Mouse (Mus musculus): ENCODE measurements around the gene Rpp30.

The Rpp30 gene

DNA sequence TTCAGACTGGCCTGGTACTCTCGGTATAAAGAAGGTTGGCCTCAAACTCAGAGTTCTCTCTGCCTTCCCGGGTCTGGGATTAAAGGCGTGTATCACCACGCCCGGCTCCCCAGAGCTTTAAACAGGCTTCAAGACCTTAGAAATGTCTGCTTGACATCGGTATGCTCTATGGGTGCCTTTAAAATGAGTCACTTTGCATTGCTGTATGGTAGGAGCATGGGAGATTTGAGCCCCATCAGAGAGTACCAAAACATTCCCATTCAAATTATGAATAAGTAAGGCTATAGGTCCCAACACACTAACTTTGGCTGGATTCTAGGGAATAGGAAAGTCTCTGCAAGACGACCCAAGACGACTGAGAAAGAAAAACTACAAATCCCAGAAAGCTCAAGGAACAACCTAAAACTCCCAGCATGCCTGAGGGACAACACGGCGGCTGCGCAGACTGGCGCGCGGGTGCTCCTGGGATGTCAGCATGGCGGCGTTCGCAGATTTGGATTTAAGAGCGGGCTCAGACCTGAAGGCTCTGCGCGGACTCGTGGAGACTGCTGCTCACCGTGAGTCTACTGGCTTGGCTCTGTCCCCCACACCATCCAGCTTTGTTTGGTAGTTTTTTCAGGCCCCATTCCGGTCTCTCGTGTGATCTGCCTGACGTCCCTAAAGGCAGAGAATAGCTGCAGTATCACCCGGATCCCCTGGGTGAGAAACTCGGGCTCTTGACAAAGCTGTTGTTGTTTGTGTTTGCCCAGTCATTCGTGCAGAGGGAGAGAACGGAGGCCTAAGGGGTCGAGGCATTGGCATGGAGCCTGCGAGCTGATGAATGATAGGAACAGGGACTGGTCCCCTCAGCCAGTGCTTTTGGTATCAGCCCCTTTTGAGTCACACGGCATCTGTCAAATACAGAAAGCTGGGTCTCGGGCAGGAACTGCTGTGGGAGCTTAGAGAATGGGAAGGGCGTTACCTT is at the start of gene Rpp30:
Gene Rpp30 (plus strand): TSS at position 455 of the 964 bp plus-strand sequence.
- peak; percentile 95 for DNase-seq (ENCODE audit: low read depth, low spot score)

DNA sequence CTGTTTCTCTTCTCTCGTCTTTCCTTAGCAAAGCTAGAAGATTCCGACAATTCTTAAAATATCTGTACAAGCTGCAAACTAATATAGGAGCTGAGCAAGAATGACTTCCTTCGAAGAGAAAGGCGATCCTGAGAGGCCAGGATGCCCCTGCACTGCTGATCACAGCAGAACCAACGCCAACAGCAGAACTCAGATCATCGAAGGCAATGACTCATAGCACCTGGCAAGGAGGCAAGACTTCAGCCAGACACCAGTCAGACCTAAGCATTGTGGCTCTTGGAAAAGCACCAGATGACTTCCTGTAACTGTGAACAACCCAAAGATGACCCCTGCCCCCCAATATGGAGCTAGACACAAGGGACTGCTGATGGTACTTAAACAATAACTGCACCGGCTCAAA is 37.5 kb upstream of the Rpp30 start:
- peak; percentile 42 for DNase-seq (ENCODE audit: low read depth, low spot score)

DNA sequence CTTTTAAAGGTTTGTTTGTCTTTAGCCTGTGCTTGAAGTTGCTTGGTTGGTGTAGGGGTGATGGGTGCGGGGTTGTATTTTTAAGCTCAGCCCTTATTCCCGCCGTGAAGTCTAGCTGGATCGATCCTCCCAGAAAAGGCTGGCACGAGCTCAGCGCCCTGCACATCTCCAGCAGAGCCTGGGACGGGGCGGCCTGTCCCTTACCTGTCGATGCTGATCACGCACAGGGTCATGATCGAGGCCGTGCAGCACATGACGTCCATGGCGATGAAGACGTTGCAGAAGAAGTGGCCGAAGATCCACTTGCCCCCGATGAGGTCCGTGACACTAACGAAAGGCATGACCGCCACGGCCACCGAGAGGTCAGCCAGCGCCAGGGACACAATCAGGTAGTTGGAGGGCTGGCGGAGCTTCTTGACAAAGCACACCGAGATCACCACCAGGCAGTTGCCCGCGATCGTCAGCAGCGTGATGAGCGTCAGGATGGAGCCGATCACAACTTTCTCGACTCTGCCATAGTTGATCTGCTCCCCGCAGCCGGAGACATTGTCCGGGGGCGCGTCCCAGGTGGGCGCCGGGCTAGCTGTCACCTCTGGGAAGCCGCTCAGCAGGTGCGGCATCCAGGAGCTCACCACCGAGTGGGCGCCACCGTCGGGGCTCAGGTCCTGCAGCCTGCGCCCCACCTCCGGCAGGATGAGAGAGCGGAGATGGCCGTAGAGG is 26.9 kb upstream of the Rpp30 start:
- DNase-seq (ENCODE audit: low read depth, low spot score), result peak; percentile 20

DNA sequence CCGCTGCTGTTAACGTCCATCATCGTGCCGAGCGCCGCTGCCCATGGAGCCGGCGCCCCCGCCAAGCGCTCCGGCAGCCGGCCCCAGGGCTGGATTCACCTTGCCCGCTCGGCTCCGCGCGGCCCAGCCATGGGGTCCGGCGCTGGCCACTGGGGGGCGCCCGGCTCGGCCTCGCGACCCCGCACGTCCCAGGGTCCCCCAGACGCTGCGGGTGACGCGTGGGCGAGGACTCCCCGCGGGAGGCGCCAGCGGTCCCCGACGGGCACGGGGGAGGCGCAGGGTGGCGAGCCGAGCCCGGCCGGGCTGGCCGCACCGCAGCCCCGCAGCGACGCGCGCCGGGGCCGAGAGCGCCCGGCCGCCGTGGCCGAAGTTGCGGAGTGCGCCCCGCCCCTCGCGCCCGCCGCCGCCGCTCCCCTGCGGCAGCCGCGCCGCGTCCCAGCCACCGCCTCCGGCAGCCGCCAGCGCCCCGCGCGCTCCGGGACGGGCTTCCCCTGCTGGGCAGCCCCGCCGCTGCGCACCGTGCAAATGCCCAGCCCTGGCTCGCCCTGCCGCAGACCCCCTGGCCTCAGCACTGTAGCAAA is 26.2 kb upstream of the Rpp30 start, which contains the start of gene Htr7:
Gene Htr7 (minus strand): TSS at position 277 of the 581 bp plus-strand sequence.
- peak; percentile 36 for DNase-seq (ENCODE audit: low read depth, low spot score)

DNA sequence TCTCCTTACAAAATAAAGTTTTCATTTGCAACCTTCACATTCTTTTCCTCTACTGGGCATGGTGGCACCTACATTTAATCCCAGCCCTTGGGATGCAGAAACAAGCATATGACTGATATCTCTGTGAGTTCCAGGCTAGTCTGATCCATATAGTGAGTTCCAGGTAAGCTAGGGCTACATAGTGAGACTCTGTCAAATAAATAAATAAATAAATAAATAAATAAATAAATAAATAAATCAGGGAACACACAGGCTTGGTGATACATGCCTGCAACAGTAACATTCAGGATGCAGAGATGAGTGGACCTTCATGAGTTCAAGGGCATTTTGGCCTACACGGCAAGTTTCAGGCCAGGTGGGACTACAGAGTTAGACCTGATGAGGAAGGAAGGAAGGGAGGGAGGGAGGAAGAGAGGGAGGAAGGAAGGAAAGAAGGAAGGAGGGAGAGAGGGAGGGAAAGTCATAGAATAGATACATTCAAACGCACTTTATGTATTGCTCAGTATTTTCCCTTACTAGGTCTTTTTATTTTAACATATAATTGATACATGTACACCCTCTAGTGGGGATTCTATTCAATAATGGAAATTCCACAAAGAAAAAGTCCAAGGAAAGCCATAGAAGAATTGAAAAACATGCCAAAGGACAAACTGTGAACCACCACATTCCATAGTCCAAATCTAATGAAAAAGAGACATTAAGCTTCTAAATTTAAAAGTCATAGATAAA is 20.6 kb upstream of the Rpp30 start:
- DNase-seq (ENCODE audit: low read depth, low spot score), result no peak

GRCm38 (mm10) chr19:36082606-36083261 is 782 bp upstream of the Rpp30 start:
- peak; percentile 87 for DNase-seq (ENCODE audit: low read depth, low spot score)

- DNase-seq (ENCODE audit: low read depth, low spot score), result peak; percentile 63
Measured at GRCm38 (mm10) chr19:36090781-36091180, 7.3 kb downstream of the Rpp30 start.

- no peak for DNase-seq (ENCODE audit: low read depth, low spot score)
Measured at GRCm38 (mm10) chr19:36097194-36097593, 13.7 kb downstream of the Rpp30 start.

DNA sequence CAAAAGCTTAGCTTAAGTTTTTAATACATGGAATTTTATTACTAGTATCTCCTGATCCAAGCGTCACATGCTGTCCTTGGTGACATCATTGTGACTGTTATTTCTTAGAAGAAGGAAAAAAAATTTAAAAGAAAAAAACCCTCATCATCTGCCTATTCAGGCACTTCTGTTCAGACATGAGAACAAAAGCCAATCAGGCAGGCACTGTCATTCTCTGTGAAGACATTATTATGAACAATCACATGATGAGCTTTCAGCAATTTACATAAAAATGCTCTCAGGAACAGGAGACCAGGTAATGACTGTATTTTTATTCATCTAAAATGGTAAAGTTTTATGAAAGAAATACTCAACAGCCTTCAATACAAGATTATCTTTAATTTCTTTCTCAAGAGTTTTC is 14.7 kb downstream of the Rpp30 start:
- no peak for DNase-seq (ENCODE audit: low read depth, low spot score)

- DNase-seq (ENCODE audit: low read depth, low spot score), result peak; percentile 49
Measured at GRCm38 (mm10) chr19:36098916-36099315, 15.4 kb downstream of the Rpp30 start.

DNA sequence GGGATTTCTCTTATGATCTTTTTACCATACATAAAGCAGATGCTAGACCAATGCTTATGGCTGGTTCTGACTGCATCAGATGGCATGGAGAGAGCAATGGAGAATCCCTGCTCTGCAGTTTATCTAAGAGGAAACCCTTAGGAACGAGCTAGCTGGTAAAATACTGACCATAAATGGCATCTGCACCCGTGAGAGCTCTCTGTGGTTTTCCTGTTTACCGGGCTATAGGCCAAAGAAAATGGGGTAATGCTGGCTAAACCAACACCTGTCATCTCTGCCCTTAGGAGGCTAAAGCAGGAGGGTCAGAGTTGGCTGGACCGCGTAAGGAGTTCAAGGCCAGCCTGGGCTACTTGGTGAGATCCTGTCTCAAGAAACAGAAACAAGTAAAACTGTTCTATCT is 20.4 kb downstream of the Rpp30 start:
- DNase-seq (ENCODE audit: low read depth, low spot score), result no peak

GRCm38 (mm10) chr19:36109318-36109944 is 25.9 kb downstream of the Rpp30 start:
- DNase-seq (ENCODE audit: low read depth, low spot score), result no peak

DNA sequence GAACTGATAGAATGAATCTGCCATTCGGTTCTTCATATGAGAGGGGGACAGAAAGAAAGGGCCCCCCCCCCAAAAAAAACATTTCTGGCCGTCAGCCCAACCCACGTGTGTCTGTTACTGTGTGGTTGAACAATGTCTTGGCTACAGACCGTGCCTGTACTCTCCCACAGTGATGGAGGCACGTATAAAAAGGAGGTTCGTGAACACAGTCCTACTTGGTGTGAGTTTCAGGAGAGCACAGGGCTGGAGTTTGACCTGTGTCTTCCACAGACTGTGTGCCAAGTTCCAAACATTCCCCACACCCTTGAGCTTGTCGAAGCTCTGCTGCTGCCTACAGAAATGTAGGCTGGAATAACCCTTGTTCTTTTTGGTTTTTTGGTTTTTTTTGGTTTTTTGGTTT is 26.9 kb downstream of the Rpp30 start:
- DNase-seq (ENCODE audit: low read depth, low spot score), result no peak

DNA sequence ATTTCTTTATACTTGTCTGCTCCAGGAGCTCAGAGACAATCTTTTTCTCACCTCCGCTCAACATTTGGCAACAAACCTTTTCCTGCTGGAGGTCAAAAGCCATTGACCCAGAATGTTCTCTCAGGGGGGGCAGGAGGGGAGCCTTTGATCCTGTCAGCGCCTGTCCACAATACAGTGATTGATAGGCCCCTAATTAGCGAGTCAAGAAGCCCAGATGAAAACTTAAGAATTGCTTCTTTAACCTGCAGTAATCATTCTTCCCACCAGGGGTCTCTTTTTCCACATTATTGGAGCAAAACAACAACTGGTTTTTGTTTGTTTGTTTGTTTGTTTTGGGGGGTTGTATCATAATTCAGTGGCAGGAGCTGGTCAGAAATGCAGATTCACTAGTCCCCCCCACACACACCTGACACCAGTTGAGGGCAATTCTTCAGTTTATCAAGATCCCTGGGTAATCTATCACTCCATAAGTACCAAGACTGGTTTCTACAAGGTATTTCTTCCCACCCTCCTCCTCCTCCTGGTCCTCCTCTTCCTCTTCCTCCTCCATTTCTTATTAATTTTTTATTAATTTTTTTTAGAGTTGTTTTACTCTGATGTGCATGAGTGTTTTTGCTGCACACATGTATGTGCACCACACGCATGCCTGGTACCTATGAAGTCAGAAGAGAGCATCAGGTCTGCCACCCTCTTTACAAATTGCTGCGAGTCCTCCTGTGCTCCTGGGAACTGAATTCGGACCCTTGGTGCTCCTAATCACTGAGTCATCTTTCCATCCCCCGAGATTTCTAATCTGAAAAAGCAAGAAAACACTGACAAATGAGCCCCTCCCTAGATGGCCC is 27.8 kb downstream of the Rpp30 start:
- DNase-seq (ENCODE audit: low read depth, low spot score), result peak; percentile 40

DNA sequence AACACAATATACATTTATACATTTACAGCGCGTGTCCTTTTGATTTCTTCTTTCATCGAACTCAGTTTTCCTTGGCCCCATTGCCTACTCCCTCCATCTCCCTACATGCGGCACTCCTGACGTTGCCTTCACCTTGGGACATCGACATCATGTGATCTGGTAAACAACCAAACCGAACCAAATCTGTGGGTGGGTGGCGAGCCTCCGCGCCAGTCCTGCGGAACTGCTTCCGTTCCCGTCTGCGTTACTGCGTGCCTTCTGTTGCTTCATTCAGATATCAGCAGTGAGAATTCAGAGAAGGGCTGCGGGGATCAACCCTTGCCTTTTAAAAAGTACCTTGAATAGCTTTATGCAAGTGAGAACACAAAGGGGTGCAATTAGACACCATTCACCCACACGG is 28.5 kb downstream of the Rpp30 start:
- peak; percentile 54 for DNase-seq (ENCODE audit: low read depth, low spot score)

- no peak for DNase-seq (ENCODE audit: low read depth, low spot score)
Measured at GRCm38 (mm10) chr19:36116185-36116584, 32.7 kb downstream of the Rpp30 start.

GRCm38 (mm10) chr19:36119219-36119618 is 35.7 kb downstream of the Rpp30 start:
- DNase-seq (ENCODE audit: low read depth, low spot score), result no peak

GRCm38 (mm10) chr19:36119783-36120471 is 36.4 kb downstream of the Rpp30 start, which contains the start of gene Ankrd1:
TSS of gene Ankrd1 (minus strand) at chr19:36120099.
- no peak for DNase-seq (ENCODE audit: low read depth, low spot score)

GRCm38 (mm10) chr19:36124203-36124602 is 40.7 kb downstream of the Rpp30 start:
- DNase-seq (ENCODE audit: low read depth, low spot score), result no peak

Data from brain, adult 2 months (tissue).